Mouse (Mus musculus) ES-E14 (cell line): ENCODE measurements around the gene Gcn1l1.

Source experiments
- CHD2 ChIP-seq: IDR thresholded peaks from 2 replicates; pipeline ENCODE4 v1.6.1; 2014; ENCODE audit warnings: mild to moderate bottlenecking, low read depth, low read length, inconsistent platforms
- HCFC1 ChIP-seq: IDR thresholded peaks from 2 replicates; pipeline ENCODE4 v1.6.1; 2012; ENCODE audit warnings: low read length, inconsistent platforms, borderline replicate concordance; ENCODE audit not compliant: insufficient read depth

DNA sequence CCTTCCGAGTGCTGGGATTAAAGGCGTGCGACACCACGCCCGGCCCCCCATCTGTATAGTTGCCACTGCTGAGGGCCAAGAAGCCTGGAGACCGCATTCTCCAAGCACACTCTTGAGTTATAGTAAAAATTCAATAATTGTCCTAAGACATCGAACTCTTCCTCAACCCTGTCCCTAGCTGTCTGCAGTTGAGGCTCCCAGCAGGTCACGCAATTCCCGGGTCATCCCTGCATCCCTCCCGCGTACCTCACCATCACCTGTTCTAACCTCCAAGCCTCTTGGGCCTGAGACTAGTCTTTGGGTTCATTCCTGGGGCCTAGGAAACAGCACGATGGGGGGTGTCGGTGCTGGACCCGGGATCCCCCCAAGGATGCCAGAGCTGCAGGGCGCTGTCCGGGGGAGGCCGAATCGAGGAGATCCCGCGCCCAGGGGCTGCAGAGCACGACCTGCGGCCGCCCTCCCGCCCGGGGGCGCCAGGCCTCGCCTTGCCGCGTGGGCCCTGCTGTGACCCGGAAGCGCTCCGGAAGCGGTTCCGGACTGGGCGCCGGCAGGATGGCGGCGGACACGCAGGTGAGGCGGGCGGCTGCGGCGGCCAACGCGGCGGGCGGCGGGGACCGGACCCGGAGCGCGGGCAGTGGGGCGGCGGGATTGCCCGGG lies at the start of gene Gcn1l1:
- peak; percentile 76 for TF ChIP-seq HCFC1
- no peak for TF ChIP-seq CHD2
